Mouse (Mus musculus): Measurements from ENCODE around the gene Dlgap4.

The Dlgap4 gene

GRCm38 (mm10) chr2:156741265-156741664 is 127.8 kb downstream of the Dlgap4 start:
- no peak for DNase-seq (ENCODE audit: low spot score in 2 of 2)

- DNase-seq (ENCODE audit: low spot score in 2 of 2), result no peak
Measured at GRCm38 (mm10) chr2:156741998-156742397, 128.5 kb downstream of the Dlgap4 start.

GRCm38 (mm10) chr2:156743248-156743647 is 129.7 kb downstream of the Dlgap4 start:
- no peak for DNase-seq (ENCODE audit: low spot score in 2 of 2)

- DNase-seq (ENCODE audit: low spot score in 2 of 2), result no peak
Measured at GRCm38 (mm10) chr2:156744414-156744813, 130.9 kb downstream of the Dlgap4 start.

- no peak for DNase-seq (ENCODE audit: low spot score in 2 of 2)
Measured at GRCm38 (mm10) chr2:156747315-156747714, 133.8 kb downstream of the Dlgap4 start.

- DNase-seq (ENCODE audit: low spot score in 2 of 2), result no peak
Measured at GRCm38 (mm10) chr2:156749687-156750086, 136.2 kb downstream of the Dlgap4 start.

- no peak for DNase-seq (ENCODE audit: low spot score in 2 of 2)
Measured at GRCm38 (mm10) chr2:156756937-156757336, 143.4 kb downstream of the Dlgap4 start.

- no peak for DNase-seq (ENCODE audit: low spot score in 2 of 2)
Measured at GRCm38 (mm10) chr2:156760843-156761505, 147.5 kb downstream of the Dlgap4 start.

GRCm38 (mm10) chr2:156761521-156762278 is 148.2 kb downstream of the Dlgap4 start:
- no peak for DNase-seq (ENCODE audit: low spot score in 2 of 2)

- DNase-seq (ENCODE audit: low spot score in 2 of 2), result no peak
Measured at GRCm38 (mm10) chr2:156762499-156762898, 149.0 kb downstream of the Dlgap4 start.

GRCm38 (mm10) chr2:156763101-156763500 is 149.6 kb downstream of the Dlgap4 start:
- no peak for DNase-seq (ENCODE audit: low spot score in 2 of 2)

- no peak for DNase-seq (ENCODE audit: low spot score in 2 of 2)
Measured at GRCm38 (mm10) chr2:156764022-156764421, 150.5 kb downstream of the Dlgap4 start.

- no peak for DNase-seq (ENCODE audit: low spot score in 2 of 2)
Measured at GRCm38 (mm10) chr2:156764747-156765146, 151.2 kb downstream of the Dlgap4 start.

GRCm38 (mm10) chr2:156765593-156765992 is 152.1 kb downstream of the Dlgap4 start:
- DNase-seq (ENCODE audit: low spot score in 2 of 2), result no peak

- no peak for DNase-seq (ENCODE audit: low spot score in 2 of 2)
Measured at GRCm38 (mm10) chr2:156766227-156767019, 152.9 kb downstream of the Dlgap4 start.

GRCm38 (mm10) chr2:156767108-156767507 is 153.6 kb downstream of the Dlgap4 start:
- no peak for DNase-seq (ENCODE audit: low spot score in 2 of 2)

GRCm38 (mm10) chr2:156769274-156769673 is 155.8 kb downstream of the Dlgap4 start:
- DNase-seq (ENCODE audit: low spot score in 2 of 2), result no peak

- no peak for DNase-seq (ENCODE audit: low spot score in 2 of 2)
Measured at GRCm38 (mm10) chr2:156773470-156773869, 160.0 kb downstream of the Dlgap4 start.

GRCm38 (mm10) chr2:156774035-156774737 is 160.7 kb downstream of the Dlgap4 start:
- no peak for DNase-seq (ENCODE audit: low spot score in 2 of 2)

- DNase-seq (ENCODE audit: low spot score in 2 of 2), result no peak
Measured at GRCm38 (mm10) chr2:156774738-156775454, 161.4 kb downstream of the Dlgap4 start, which contains the start of gene Myl9. Gene Myl9, plus strand, starts transcription at chr2:156775420.
